Mouse (Mus musculus) small intestine, adult 2 months (tissue): ENCODE measurements around the gene Scpep1.

ENCODE experiments used
- CTCF ChIP-seq: fragments of 200-500 bp; IDR thresholded peaks from 2 replicates; pipeline ENCODE4 v1.5.1; 2012; ENCODE audit warnings: low read depth, mild to moderate bottlenecking, control low read depth, inconsistent platforms, low read length, moderate library complexity, mixed read lengths; ENCODE audit not compliant: insufficient replicate concordance, insufficient read length; ENCODE audit errors: extremely low read depth
- POLR2A ChIP-seq: fragments of 200-500 bp; IDR thresholded peaks from 2 replicates; pipeline ENCODE4 v1.6.1; 2012; ENCODE audit warnings: low read depth, mild to moderate bottlenecking, control low read depth, inconsistent platforms, low read length, moderate library complexity

DNA sequence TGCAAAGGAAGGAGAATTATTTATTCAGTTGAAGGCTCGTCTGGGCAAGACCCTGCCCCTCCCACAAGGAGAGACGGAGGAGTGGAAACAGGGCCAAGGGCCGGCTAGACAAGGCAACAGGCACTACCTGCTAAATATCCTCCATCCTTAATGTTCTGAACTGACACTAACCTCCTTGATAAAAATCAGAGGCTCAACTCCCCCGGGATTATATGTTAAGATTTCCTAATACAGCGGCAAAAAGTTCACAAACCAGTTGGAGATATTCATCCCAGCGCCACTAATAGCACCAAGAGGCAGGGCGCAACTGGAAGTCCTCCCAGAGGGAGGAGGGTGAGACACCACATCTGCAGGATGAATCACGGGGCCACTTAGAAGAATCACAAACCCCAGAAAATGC is 6.4 kb downstream of the Scpep1 start:
- TF ChIP-seq CTCF: no peak
- no peak for TF ChIP-seq POLR2A
